Mouse (Mus musculus): ENCODE results near the gene Klf16.

The Klf16 gene

DNA sequence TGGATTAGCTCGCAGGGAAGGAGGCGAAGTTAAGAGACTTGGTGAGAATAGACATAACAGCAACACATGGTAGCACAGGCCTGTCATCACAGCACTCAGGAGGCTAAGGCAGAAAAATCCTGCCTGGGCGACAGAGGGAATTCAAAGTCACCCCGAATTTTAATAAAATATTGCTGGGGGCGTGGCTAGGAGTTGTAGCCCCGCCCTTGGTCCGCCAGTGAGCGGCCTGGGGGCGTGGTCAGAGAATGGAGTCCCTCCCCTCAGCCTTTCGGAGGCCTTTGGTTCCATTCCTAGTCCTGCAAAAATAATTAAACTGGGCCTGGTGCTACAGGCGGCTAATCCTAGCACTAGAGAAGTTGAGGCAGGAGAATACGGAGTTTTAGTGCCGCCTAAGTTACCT is 41.4 kb downstream of the Klf16 start:
- no peak for TF ChIP-seq NANOG (IDR thresholded peaks at IDR 0.05; ENCODE audit: borderline replicate concordance, low read length)
- no peak for TF ChIP-seq POU5F1 (IDR thresholded peaks at IDR 0.05; ENCODE audit: borderline replicate concordance, low read length)
- no peak for TF ChIP-seq CTCF (conservative IDR thresholded peaks at IDR 0.05; ENCODE audit: low read length)
- peaks cover 12% of the 10 kb centered on the region for H3K27me3 ChIP-seq (ENCODE audit: insufficient read depth, low read length)
- no peaks in the 10 kb centered on the region for H3K9me3 ChIP-seq (ENCODE audit: low read length)
- peaks cover 62% of the 10 kb centered on the region for H3K4me1 ChIP-seq (replicated peaks; ENCODE audit: low read depth, low read length)
- H3K4me3 ChIP-seq (replicated peaks; ENCODE audit: low read length), result peak overlapping the region; percentile 74
- H3K36me3 ChIP-seq (ENCODE audit: insufficient read depth, low read length), result 0 out of 2 replicates have a peak, but pooled peaks cover 4% of the 10 kb centered on the region

DNA sequence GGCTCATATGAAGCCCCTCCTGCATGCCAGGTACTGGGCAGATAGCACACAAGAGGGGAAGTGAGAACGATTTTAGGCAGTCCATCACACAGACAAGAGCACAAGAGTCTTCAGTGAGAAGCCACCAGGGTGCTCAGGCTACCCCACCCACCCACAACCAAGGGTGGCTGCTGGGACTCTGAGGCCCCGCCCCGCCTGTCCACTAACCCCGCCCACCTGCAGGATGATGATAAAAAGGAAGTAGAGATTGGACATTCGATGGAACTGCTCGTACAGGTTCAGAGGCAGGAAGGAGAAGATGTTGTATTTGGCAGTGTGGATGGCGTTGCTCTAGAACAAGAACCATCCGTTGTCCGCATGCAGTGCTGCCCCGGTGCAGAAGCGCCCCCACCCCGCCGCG is 42.0 kb downstream of the Klf16 start:
- TF ChIP-seq NANOG (IDR thresholded peaks at IDR 0.05; ENCODE audit: borderline replicate concordance, low read length), result no peak
- TF ChIP-seq POU5F1 (IDR thresholded peaks at IDR 0.05; ENCODE audit: borderline replicate concordance, low read length), result no peak
- no peak for TF ChIP-seq CTCF (conservative IDR thresholded peaks at IDR 0.05; ENCODE audit: low read length)
- Histone ChIP-seq H3K36me3 (ENCODE audit: insufficient read depth, low read length) (no peaks in the 10 kb centered on the region), H3K4me1 (replicated peaks; ENCODE audit: low read depth, low read length) (peaks cover 55% of the 10 kb centered on the region), H3K9me3 (ENCODE audit: low read length) (no peaks in the 10 kb centered on the region), H3K27me3 (ENCODE audit: insufficient read depth, low read length) (peaks cover 12% of the 10 kb centered on the region), H3K4me3 (replicated peaks; ENCODE audit: low read length) (peak overlapping the region; percentile 74)

DNA sequence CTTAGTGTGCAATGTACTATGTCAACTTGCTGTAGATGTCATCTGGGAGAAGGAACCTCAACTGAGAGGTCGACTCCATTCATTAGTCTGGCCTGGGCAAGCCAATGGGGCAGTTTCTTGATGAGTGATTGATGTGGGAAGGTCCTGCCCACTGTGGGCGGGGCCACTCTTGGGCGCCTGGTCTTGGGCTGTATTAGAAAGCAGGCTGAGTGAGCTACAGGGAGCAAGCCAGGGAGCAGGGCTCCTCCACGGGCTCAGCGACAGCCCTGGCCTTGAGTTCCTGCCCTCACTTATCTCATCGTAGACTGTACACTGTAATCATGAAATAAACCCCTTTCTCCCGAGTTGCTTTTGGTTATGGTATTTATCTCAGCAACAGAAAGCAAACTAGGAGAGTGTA is 43.4 kb downstream of the Klf16 start:
- no peak overlapping the region for H3K4me3 ChIP-seq (replicated peaks; ENCODE audit: low read length)
- TF ChIP-seq POU5F1 (IDR thresholded peaks at IDR 0.05; ENCODE audit: borderline replicate concordance, low read length), result no peak
- no peak for TF ChIP-seq CTCF (conservative IDR thresholded peaks at IDR 0.05; ENCODE audit: low read length)
- TF ChIP-seq NANOG (IDR thresholded peaks at IDR 0.05; ENCODE audit: borderline replicate concordance, low read length), result no peak

DNA sequence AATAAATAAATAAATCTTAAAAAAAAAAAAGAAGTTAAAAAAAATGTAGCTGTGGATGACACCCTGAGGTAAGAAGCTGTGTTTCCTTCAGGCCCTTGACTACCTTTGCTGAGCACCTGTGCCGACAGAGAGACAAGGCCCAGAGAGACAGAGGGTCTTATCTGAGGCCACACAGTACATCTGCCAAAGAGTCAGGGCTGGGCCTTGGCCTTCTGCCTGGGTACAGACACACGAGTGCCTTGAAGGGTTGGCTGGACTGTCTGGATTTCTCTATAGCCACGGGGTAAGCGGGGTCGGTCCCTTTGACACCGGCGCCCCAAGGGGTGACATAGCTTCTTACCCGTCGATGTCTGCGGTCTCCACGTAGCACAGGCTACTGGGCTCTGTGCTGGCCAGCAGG is 44.3 kb downstream of the Klf16 start:
- Histone ChIP-seq H3K36me3 (ENCODE audit: insufficient read depth, low read length) (no peaks in the 10 kb centered on the region), H3K9me3 (ENCODE audit: low read length) (no peaks in the 10 kb centered on the region), H3K27me3 (ENCODE audit: insufficient read depth, low read length) (peaks cover 18% of the 10 kb centered on the region), H3K4me1 (replicated peaks; ENCODE audit: low read depth, low read length) (peaks cover 60% of the 10 kb centered on the region), H3K4me3 (replicated peaks; ENCODE audit: low read length) (no peak overlapping the region)
- TF ChIP-seq NANOG (IDR thresholded peaks at IDR 0.05; ENCODE audit: borderline replicate concordance, low read length), result no peak
- TF ChIP-seq POU5F1 (IDR thresholded peaks at IDR 0.05; ENCODE audit: borderline replicate concordance, low read length), result no peak
- no peak for TF ChIP-seq CTCF (conservative IDR thresholded peaks at IDR 0.05; ENCODE audit: low read length)

More for the DNA sequence above, 43.4 kb downstream of the Klf16 start:
- peaks cover 60% of the 10 kb centered on the region for H3K4me1 ChIP-seq (replicated peaks; ENCODE audit: low read depth, low read length)
- no peaks in the 10 kb centered on the region for H3K36me3 ChIP-seq (ENCODE audit: insufficient read depth, low read length)
- peaks cover 12% of the 10 kb centered on the region for H3K27me3 ChIP-seq (ENCODE audit: insufficient read depth, low read length)
- H3K9me3 ChIP-seq (ENCODE audit: low read length), result no peaks in the 10 kb centered on the region

DNA sequence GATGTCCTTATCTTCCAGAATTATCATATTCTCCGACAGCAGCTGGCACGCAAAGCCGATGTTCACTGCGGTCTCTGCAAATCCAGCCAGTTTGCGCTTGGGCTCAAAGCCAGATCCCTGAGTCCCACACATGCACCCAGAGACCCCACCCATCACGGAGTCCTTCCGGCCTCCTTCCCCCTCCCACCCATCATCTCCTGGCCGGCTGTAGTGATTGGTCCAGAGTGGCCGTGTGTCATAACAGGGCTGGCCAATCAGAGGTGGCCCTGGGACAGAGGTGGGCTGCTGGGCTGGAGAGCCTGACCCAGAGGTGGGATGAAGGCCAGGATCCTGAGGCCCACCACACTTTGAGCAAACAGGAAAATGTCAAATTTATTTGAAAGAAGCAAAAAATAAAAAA is 50.9 kb downstream of the Klf16 start:
- H3K27me3 ChIP-seq (ENCODE audit: insufficient read depth, low read length), result peaks cover 13% of the 10 kb centered on the region
- peaks cover 19% of the 10 kb centered on the region for H3K36me3 ChIP-seq (ENCODE audit: insufficient read depth, low read length)
- TF ChIP-seq POU5F1 (IDR thresholded peaks at IDR 0.05; ENCODE audit: borderline replicate concordance, low read length), result no peak
- TF ChIP-seq CTCF (conservative IDR thresholded peaks at IDR 0.05; ENCODE audit: low read length), result no peak
- TF ChIP-seq NANOG (IDR thresholded peaks at IDR 0.05; ENCODE audit: borderline replicate concordance, low read length), result no peak
- no peaks in the 10 kb centered on the region for H3K9me3 ChIP-seq (ENCODE audit: low read length)
- peaks cover 57% of the 10 kb centered on the region for H3K4me1 ChIP-seq (replicated peaks; ENCODE audit: low read depth, low read length)
- peak overlapping the region; percentile 69 for H3K4me3 ChIP-seq (replicated peaks; ENCODE audit: low read length)

DNA sequence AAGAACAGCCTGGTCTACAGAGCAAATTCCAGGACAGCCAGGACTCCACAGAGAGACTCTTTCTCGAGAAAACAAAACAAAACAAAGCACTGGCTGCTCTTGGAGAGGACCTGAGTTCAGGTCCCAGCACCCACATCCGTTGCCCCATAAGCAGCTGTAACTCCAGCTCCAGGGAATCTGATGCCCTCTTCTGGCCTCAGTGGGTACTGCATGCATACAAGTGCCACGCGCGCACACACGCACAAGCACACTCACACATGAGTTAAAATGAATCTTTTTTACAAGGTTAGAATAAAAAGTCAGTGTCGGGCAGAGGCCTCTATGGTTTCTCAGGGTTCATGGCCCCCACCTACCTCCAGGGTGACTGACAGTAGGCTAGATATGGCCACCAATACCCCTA is 53.8 kb downstream of the Klf16 start:
- Histone ChIP-seq H3K4me3 (replicated peaks; ENCODE audit: low read length) (no peak overlapping the region), H3K27me3 (ENCODE audit: insufficient read depth, low read length) (peaks cover 16% of the 10 kb centered on the region), H3K9me3 (ENCODE audit: low read length) (no peaks in the 10 kb centered on the region), H3K36me3 (ENCODE audit: insufficient read depth, low read length) (peaks cover 32% of the 10 kb centered on the region), H3K4me1 (replicated peaks; ENCODE audit: low read depth, low read length) (peaks cover 47% of the 10 kb centered on the region)
- TF ChIP-seq CTCF (conservative IDR thresholded peaks at IDR 0.05; ENCODE audit: low read length) (peak; percentile 75), POU5F1 (IDR thresholded peaks at IDR 0.05; ENCODE audit: borderline replicate concordance, low read length) (no peak)

DNA sequence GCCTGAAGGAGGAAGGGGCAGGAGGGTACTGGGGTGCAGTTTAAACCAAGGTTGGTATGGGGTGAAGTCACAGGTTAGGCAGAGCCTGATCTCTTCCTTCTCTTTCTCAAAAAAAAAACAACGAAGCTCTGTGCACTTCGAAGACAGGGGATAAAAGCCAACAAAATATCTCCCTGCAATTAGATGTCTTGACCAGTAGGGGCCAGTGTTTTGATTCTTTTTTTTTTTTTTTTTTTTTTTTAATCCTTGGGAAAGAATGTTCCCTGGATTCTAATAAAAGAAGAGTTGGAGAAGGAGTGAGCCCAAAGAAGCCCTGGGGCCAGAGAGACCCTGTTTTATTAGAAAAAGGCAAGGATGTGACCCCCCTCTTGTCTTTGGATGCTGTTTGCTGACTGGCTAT is 57.8 kb downstream of the Klf16 start:
- H3K4me3 ChIP-seq (replicated peaks; ENCODE audit: low read length), result no peak overlapping the region
- no peaks in the 10 kb centered on the region for H3K9me3 ChIP-seq (ENCODE audit: low read length)
- H3K36me3 ChIP-seq (ENCODE audit: insufficient read depth, low read length), result peaks cover 25% of the 10 kb centered on the region
- peaks cover 27% of the 10 kb centered on the region for H3K27me3 ChIP-seq (ENCODE audit: insufficient read depth, low read length)
- H3K4me1 ChIP-seq (replicated peaks; ENCODE audit: low read depth, low read length), result peaks cover 18% of the 10 kb centered on the region
- no peak for TF ChIP-seq NANOG (IDR thresholded peaks at IDR 0.05; ENCODE audit: borderline replicate concordance, low read length)
- peak; percentile 88 for TF ChIP-seq CTCF (conservative IDR thresholded peaks at IDR 0.05; ENCODE audit: low read length)
- no peak for TF ChIP-seq POU5F1 (IDR thresholded peaks at IDR 0.05; ENCODE audit: borderline replicate concordance, low read length)
